Mouse (Mus musculus) olfactory bulb, adult 2 months (tissue): ENCODE data around the gene Klhl15.

ENCODE experiments used
- CTCF ChIP-seq: fragments of 200-500 bp; IDR thresholded peaks from 2 replicates; pipeline ENCODE4 v1.5.1; 2012; ENCODE audit warnings: low read depth, mild to moderate bottlenecking, low read length, moderate library complexity; ENCODE audit not compliant: insufficient read depth
- POLR2A ChIP-seq: fragments of 200-500 bp; IDR thresholded peaks from 2 replicates; pipeline ENCODE4 v1.6.1; 2012; ENCODE audit warnings: mild to moderate bottlenecking, low read depth, low read length, moderate library complexity; ENCODE audit not compliant: insufficient read depth

DNA sequence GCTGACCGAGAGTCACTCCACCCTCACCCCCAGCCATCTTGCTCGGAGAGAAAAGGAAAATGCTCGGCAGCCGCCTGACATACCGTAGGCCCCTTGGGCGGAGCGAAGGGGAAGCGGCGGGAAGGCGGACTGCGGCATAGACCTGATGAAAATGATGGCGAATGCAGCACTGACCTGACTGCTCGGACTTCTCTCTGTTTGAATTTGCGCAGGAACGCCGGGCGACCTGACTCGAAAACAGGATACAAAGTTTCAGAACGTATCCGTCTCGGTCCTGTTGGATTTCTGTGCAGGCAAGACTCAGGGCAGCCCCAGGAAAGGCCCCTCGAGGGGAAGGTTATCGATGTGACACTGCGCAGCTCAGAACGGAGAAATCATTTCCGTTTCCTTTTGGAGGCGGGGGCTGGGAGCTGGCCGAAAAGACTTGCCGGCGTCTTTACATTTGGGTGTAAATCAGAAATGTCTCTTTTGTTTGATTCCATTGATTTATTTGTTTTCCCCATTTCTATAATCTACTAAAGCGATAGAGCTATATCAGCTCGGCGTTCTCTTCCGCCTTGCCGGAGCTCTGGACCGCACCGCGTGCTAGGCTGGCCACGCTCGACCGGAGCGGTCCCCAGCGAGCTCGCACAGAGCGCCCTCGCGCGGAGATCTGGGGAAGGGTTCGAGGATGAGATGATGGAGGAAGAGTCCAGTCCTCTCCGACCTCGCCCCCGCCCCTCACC is 21.6 kb upstream of the Klhl15 start, which contains the start of gene Eif2s3x:
- TF ChIP-seq CTCF (peak; percentile 67; the same call in 1 of the 2 replicates), POLR2A (no peak; the same call in 1 of the 2 replicates)
